Mouse (Mus musculus) heart, postnatal 25 days (tissue): Measurements from ENCODE around the gene Mex3d. TPM values are rescaled to one million over a fixed set of nuclear protein-coding genes. Genes with fewer than 3 reads are reported as not detected.

Experiments
- DNase-seq: peaks from one replicate; pipeline ENCODE4 v3.0.0; 2022; ENCODE audit warnings: low spot score
- intact Hi-C: fragments of 180-260 bp; cut with DNase I; formaldehyde crosslinking; loops from one replicate; pipeline ENCODE4 v1.15.1; 2025
- total RNA-seq, 2 experiments: library from RNA; stranded (reverse); gene quantifications; 2 replicates each; pipeline ENCODE4 v1.2.3; 2021

The Mex3d gene
- total RNA-seq, 2 experiments from 2014 or later = 7.5 to 8.8 TPM

GRCm38 (mm10) chr10:80415566-80415965 is 28.1 kb upstream of the Mex3d start:
- DNase-seq = no peak

GRCm38 (mm10) chr10:80412656-80413541 is 25.4 kb upstream of the Mex3d start:
- peak; percentile 57 for DNase-seq
- intact Hi-C loops = no loop called here

More at GRCm38 (mm10) chr10:80415566-80415965, 28.1 kb upstream of the Mex3d start:
- intact Hi-C loops = no loop called here

- DNase-seq = no peak
- intact Hi-C loops = no loop called here
Measured at GRCm38 (mm10) chr10:80407924-80408323, 20.5 kb upstream of the Mex3d start.

- intact Hi-C loops = no loop called here
- peak; percentile 89 for DNase-seq
Measured at GRCm38 (mm10) chr10:80406684-80407501, 19.4 kb upstream of the Mex3d start, which contains the start of gene Uqcr11. TSS of gene Uqcr11 (minus strand) at chr10:80406830.

- no peak for DNase-seq
- intact Hi-C loops = no loop called here
Measured at GRCm38 (mm10) chr10:80405481-80406173, 18.2 kb upstream of the Mex3d start.

- intact Hi-C loops = no loop called here
- DNase-seq = no peak
Measured at GRCm38 (mm10) chr10:80403044-80403692, 15.7 kb upstream of the Mex3d start.

- intact Hi-C loops = no loop called here
- DNase-seq = no peak
Measured at GRCm38 (mm10) chr10:80400704-80401161, 13.3 kb upstream of the Mex3d start.

GRCm38 (mm10) chr10:80399973-80400703 is 12.7 kb upstream of the Mex3d start:
- intact Hi-C loops = no loop called here
- no peak for DNase-seq

- intact Hi-C loops = no loop called here
Measured at GRCm38 (mm10) chr10:80399191-80399972, 11.9 kb upstream of the Mex3d start, which contains the start of gene Mbd3. TSS of gene Mbd3 (minus strand) at chr10:80399550.

GRCm38 (mm10) chr10:80398719-80399190 is 11.3 kb upstream of the Mex3d start:
- intact Hi-C loops = no loop called here
- peak; percentile 96 for DNase-seq

More at GRCm38 (mm10) chr10:80399191-80399972, 11.9 kb upstream of the Mex3d start, which contains the start of gene Mbd3:
- peak; percentile 100 for DNase-seq

GRCm38 (mm10) chr10:80398174-80398535 is 10.7 kb upstream of the Mex3d start:
- no peak for DNase-seq
- intact Hi-C loops = no loop called here

GRCm38 (mm10) chr10:80397524-80398173 is 10.2 kb upstream of the Mex3d start:
- no peak for DNase-seq
- intact Hi-C loops = no loop called here

- intact Hi-C loops = no loop called here
Measured at GRCm38 (mm10) chr10:80396822-80397523, 9.5 kb upstream of the Mex3d start.

GRCm38 (mm10) chr10:80395025-80395627 is 7.7 kb upstream of the Mex3d start:
- DNase-seq = no peak
- intact Hi-C loops = no loop called here

More at GRCm38 (mm10) chr10:80396822-80397523, 9.5 kb upstream of the Mex3d start:
- no peak for DNase-seq

GRCm38 (mm10) chr10:80392687-80393086 is 5.2 kb upstream of the Mex3d start:
- DNase-seq = no peak
- intact Hi-C loops = no loop called here

- DNase-seq = no peak
- intact Hi-C loops = no loop called here
Measured at GRCm38 (mm10) chr10:80390697-80391096, 3.2 kb upstream of the Mex3d start.
